Comparison of ENCODE assay signal across 20 mouse cellular contexts in genomic region chr3:78077822-78078221, GRCm38 (mm10).
"Had no signal": no experiment of that assay in that cellular context is flagged by ENCODE, and none has a peak within 500 bp of the region (broad histone marks: within the 10 kb centered on the region; RNA-seq: fewer than 3 reads in every experiment).

No protein-coding gene starts in this region.

- H3K9ac ChIP-seq: liver, embryonic 13.5 days; liver, embryonic 15.5 days; liver, postnatal 0 days; lung, embryonic 15.5 days; midbrain, embryonic 12.5 days; stomach, embryonic 15.5 days had no signal

- DNase-seq: liver, embryonic 13.5 days; liver, postnatal 0 days; lung, adult 2 months; lung, postnatal 14 days; lung, postnatal 36 days; midbrain, embryonic 14.5 days; retina, postnatal 1 day; right cerebral cortex, postnatal 25 days; thymus, adult 2 months; thymus, postnatal 25 days; thymus, postnatal 4 days had no signal

- H3K4me1 ChIP-seq: liver, embryonic 13.5 days; liver, embryonic 15.5 days; lung, embryonic 15.5 days; megakaryocyte, embryonic 14.5 days; midbrain, embryonic 12.5 days; stomach, embryonic 15.5 days had no signal

- H3K27ac ChIP-seq: liver, embryonic 13.5 days; liver, embryonic 15.5 days; lung, embryonic 15.5 days; macrophage; midbrain, embryonic 12.5 days; stomach, embryonic 15.5 days; stomach, postnatal 0 days had no signal

- H3K4me2 ChIP-seq: liver, embryonic 13.5 days; liver, embryonic 15.5 days; lung, embryonic 15.5 days; midbrain, embryonic 12.5 days; stomach, embryonic 15.5 days had no signal

- H3K9me3 ChIP-seq: liver, embryonic 13.5 days; liver, embryonic 15.5 days; lung, embryonic 15.5 days; megakaryocyte, embryonic 14.5 days; midbrain, embryonic 12.5 days; stomach, embryonic 15.5 days had no signal

- ATAC-seq: liver, postnatal 0 days; lung, postnatal 0 days; midbrain, embryonic 16.5 days had no signal

- H3K27me3 ChIP-seq: liver, embryonic 13.5 days; liver, embryonic 15.5 days; lung, embryonic 15.5 days; megakaryocyte, embryonic 14.5 days; midbrain, embryonic 12.5 days; stomach, embryonic 15.5 days had no signal

- H3K36me3 ChIP-seq: liver, embryonic 13.5 days; liver, embryonic 15.5 days; lung, embryonic 15.5 days; midbrain, embryonic 12.5 days; stomach, embryonic 15.5 days had no signal

- H3K4me3 ChIP-seq: liver, embryonic 13.5 days; liver, embryonic 15.5 days; lung, embryonic 15.5 days; megakaryocyte, embryonic 14.5 days; midbrain, embryonic 12.5 days; stomach, embryonic 15.5 days had no signal
